In genomic region chr2:46368882-46369281, GRCm38 (mm10) we compare ENCODE assay signal across 30 mouse cellular contexts.
"Had no signal": no experiment of that assay in that cellular context is flagged by ENCODE, and none has a peak within 500 bp of the region (broad histone marks: within the 10 kb centered on the region; RNA-seq: fewer than 3 reads in every experiment).

No protein-coding gene starts in this region.

- H3K27me3 ChIP-seq: limb, embryonic 12.5 days; limb, embryonic 13.5 days; limb, embryonic 15.5 days; liver, embryonic 12.5 days; liver, embryonic 13.5 days; liver, embryonic 15.5 days; lung, embryonic 15.5 days; megakaryocyte, embryonic 14.5 days; midbrain, embryonic 12.5 days; midbrain, embryonic 13.5 days; midbrain, embryonic 15.5 days; neural tube, embryonic 12.5 days had no signal

- H3K36me3 ChIP-seq: limb, embryonic 10.5 days; limb, embryonic 12.5 days; limb, embryonic 13.5 days; limb, embryonic 15.5 days; liver, embryonic 12.5 days; liver, embryonic 13.5 days; liver, embryonic 15.5 days; lung, embryonic 15.5 days; midbrain, embryonic 10.5 days; midbrain, embryonic 12.5 days; midbrain, embryonic 13.5 days; midbrain, embryonic 15.5 days; neural tube, embryonic 12.5 days had no signal

- H3K9me3 ChIP-seq: limb, embryonic 10.5 days; limb, embryonic 12.5 days; limb, embryonic 13.5 days; limb, embryonic 15.5 days; liver, embryonic 12.5 days; liver, embryonic 13.5 days; liver, embryonic 15.5 days; lung, embryonic 15.5 days; megakaryocyte, embryonic 14.5 days; midbrain, embryonic 10.5 days; midbrain, embryonic 12.5 days; midbrain, embryonic 13.5 days; midbrain, embryonic 15.5 days; neural tube, embryonic 12.5 days had no signal

- H3K27ac ChIP-seq: limb, embryonic 10.5 days; limb, embryonic 12.5 days; limb, embryonic 13.5 days; limb, embryonic 15.5 days; liver, embryonic 12.5 days; liver, embryonic 13.5 days; liver, embryonic 14.5 days; liver, embryonic 15.5 days; lung, embryonic 15.5 days; macrophage; midbrain, embryonic 10.5 days; midbrain, embryonic 12.5 days; midbrain, embryonic 13.5 days; midbrain, embryonic 15.5 days; neural tube, embryonic 12.5 days had no signal

- H3K4me1 ChIP-seq: limb, embryonic 10.5 days; limb, embryonic 12.5 days; limb, embryonic 13.5 days; limb, embryonic 15.5 days; lung, embryonic 15.5 days; midbrain, embryonic 10.5 days; midbrain, embryonic 12.5 days; midbrain, embryonic 13.5 days; midbrain, embryonic 15.5 days; neural tube, embryonic 12.5 days had no signal

- H3K9ac ChIP-seq: limb, embryonic 12.5 days; limb, embryonic 13.5 days; limb, embryonic 15.5 days; liver, embryonic 12.5 days; liver, embryonic 13.5 days; liver, embryonic 14.5 days; liver, embryonic 15.5 days; liver, postnatal 0 days; lung, embryonic 14.5 days; lung, embryonic 15.5 days; midbrain, embryonic 12.5 days; midbrain, embryonic 13.5 days; midbrain, embryonic 15.5 days; neural tube, embryonic 12.5 days had no signal

- DNase-seq: left cerebral cortex, postnatal 4 days; liver; liver, embryonic 13.5 days; liver, postnatal 0 days; lung, adult 18-20 months; lung, adult 2 months; lung, embryonic 14.5 days; lung, postnatal 10 days; lung, postnatal 14 days; lung, postnatal 36 days; lung, postnatal 4 days; midbrain, embryonic 14.5 days had no signal

- H3K4me2 ChIP-seq: limb, embryonic 12.5 days; limb, embryonic 13.5 days; limb, embryonic 15.5 days; liver, embryonic 11.5 days; liver, embryonic 12.5 days; liver, embryonic 13.5 days; liver, embryonic 15.5 days; lung, embryonic 14.5 days; lung, embryonic 15.5 days; midbrain, embryonic 11.5 days; midbrain, embryonic 12.5 days; midbrain, embryonic 13.5 days; midbrain, embryonic 15.5 days; neural tube, embryonic 12.5 days had no signal

- H3K4me3 ChIP-seq: limb, embryonic 10.5 days; limb, embryonic 12.5 days; limb, embryonic 13.5 days; limb, embryonic 15.5 days; liver, embryonic 12.5 days; liver, embryonic 13.5 days; liver, embryonic 15.5 days; lung, embryonic 15.5 days; megakaryocyte, embryonic 14.5 days; midbrain, embryonic 10.5 days; midbrain, embryonic 12.5 days; midbrain, embryonic 13.5 days; midbrain, embryonic 15.5 days; myocyte; neural tube, embryonic 12.5 days had no signal
